Mouse (Mus musculus) right cerebral cortex, postnatal 25 days (tissue): ENCODE data around the gene Nars2.

Experiments
- DNase-seq: peaks from one replicate; pipeline ENCODE4 v3.0.0; 2022

The Nars2 gene

DNA sequence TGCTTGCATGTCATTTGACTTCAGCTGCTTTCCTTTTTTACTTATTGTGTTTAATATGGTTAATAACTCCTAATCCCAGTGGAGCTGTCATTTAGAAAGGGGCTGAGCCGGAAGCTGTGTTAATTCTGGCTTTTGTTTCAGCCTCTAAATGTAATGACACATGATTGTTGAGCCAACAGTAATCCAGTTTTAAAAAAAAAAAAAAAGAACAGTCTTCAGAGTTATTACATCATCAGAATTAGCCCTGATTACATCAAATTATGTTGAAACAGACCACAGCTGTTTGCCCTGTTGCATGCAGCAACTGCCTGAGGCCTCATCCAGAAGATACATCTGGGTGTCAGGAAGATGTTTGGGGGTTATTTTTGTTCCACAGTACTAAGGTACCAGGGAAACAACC, 123.7 kb downstream of the Nars2 start:
- no peak for DNase-seq

DNA sequence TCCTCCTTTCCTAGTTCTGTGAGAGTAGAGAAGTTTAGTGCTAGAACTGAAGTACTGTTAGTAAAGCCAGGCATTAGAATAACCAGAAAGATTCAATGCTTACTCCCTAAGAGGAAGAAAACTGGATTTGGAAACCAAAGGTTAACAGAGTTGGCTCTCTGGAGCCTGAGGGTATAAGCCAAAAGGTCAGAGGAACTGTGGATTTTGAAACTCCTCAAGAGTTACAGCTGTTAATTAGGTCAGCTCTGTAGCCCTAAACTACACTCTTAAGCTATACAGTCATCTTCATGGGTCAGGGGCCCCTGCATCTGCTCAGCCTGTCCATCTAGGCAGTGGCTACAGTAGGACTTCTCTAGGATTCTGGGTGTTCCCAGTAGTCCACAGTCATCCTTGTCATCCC, 125.7 kb downstream of the Nars2 start:
- no peak for DNase-seq

DNA sequence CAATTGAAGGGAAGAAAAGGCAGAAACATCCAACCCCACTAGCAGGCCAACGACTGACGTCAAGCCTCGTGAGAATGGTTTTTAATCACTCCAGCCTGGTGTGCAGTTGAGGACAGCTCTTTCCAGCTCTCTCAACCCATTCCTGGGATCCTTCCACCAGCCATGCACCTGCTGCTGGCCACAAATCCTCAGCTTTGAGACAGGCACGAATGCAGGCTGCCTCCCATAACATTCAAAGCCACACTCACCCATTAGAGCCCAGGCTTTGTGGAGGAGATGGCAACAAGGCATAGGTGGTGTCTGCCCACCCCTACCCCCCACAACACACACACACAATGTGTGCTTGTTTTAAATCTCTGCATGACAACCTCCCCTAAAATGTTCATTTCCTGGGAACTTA, 127.4 kb downstream of the Nars2 start:
- no peak for DNase-seq

DNA sequence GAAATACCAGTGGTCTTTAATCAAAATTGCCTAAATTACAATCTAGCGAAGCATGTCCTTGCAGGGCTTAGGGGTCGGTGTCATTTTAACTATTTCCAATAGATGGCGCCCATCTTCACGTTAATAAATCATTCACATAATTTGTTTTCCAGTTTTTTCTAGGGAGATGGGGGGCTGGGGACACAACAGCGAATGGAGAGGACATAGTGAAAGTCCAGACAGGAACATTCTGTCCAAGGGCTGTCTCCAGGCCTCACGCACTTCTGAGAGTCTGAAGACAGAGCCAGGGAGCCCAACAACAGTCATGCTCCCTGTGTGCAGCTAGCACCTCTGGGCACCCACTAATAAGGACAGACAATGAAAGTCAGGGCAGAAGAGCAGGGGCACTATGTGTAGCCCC, 127.8 kb downstream of the Nars2 start:
- DNase-seq = no peak

DNA sequence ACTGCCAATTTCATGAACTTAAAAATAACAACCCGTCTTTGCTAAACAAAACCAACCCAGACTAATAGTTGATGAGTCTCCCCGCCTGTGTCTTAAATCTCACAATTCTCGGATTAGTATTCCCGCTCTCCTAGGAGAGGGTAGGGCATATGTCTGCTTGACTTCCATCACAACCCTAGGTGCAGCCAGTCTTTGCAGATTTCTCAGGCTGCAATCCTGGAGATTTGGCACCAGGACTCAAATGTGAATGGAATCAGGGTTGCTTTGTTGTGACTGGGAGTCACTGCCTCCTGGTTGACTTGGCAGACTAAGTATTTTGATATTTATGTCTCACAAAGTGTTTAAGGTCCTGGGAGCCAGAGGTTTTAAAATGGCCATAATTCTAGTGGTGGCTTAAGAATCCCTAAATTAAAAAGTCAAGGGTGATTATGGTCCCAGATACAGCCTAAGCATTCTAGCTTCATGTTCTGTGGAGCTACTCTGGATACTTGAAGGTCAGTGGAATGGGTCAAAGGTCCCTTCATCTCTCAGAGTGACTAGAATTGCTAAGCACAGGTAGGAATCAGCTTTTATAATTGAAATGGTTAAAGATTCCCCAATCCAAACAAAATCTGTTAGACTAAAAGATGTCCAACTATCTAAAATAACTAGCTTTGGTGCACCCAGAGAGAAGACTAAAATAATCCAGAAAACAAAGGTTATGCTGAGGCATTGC, 128.5 kb downstream of the Nars2 start:
- no peak for DNase-seq

DNA sequence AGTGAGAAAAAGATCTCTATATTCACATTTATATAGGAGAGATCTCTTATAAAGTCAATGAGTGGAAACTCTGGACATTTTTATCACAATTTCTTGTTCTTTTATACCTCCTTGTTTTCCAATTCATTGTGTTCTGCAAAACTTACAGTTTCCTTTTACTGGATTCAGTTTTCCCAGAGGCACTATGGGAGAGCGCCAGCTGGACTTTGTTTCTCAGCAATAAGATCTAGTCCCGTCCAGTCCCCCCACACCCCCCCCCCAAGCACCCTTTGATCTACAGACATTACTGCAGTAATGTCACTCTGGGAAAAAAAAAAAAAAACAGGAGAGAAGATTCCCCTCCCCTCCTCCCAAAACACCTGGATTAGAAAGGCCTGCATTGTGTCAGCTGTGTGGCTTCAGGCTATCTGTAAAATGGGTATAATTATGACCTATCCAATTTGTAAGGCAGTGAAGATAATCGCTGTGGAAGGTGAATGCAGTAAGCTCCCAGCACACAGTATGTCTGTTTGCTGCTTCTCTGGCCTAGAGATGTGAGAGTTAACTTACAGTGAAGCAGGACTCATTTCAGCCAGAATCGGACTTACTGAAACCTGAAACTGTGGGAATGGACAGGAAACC, 129.4 kb downstream of the Nars2 start:
- DNase-seq = no peak

DNA sequence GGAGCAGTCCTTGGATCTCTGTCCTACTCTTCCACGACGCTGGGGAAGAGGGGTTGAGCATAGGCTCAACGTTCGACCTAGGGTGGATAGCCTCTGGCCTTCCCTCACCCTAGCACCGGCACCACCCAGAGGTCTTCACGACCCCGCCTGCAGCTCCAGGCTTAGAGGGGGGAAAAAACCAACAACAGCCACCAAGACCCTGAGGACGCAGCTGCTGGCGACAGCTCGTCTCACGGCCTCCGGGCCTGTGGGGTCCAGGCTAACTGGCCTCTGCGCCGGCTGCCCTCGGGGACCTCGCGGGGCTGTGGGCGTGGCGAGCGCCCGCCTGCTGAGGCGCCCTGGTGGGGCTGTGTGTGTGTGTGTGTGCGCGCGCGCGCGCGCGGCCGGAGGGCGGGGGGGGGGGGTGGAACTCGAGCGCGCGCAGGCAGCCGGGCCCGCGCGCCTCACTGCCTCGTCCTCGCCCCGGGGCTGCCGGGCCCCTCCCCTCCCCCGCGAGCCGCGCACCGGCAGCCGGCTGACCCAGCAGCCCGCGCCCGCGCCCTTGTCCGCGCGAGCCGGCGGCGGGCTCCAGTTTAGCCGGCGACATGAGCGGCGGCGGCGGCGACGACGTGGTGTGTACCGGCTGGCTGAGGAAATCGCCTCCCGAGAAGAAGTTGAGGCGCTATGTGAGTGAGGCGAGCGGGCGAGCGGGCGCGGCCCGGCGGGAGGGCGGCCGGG, 130.1 kb downstream of the Nars2 start, which contains the start of gene Gab2:
TSS of gene Gab2 (plus strand) at position 345 of the 717 bp plus-strand sequence.
- DNase-seq = peak; percentile 75

DNA sequence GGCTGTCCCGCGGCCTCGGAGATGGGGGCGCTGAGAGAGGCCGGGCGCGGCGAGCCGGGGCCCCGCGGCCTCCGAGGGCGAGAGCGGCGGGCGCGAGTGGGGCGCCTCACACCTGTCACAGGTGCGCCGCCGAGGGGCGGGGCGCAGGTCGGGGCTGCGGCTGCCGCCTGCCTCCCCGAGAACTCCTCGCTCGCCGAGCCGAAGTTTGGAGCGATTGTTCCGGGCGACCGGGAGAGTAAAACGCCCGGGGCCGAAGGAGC, 130.6 kb downstream of the Nars2 start:
- DNase-seq = no peak

DNA sequence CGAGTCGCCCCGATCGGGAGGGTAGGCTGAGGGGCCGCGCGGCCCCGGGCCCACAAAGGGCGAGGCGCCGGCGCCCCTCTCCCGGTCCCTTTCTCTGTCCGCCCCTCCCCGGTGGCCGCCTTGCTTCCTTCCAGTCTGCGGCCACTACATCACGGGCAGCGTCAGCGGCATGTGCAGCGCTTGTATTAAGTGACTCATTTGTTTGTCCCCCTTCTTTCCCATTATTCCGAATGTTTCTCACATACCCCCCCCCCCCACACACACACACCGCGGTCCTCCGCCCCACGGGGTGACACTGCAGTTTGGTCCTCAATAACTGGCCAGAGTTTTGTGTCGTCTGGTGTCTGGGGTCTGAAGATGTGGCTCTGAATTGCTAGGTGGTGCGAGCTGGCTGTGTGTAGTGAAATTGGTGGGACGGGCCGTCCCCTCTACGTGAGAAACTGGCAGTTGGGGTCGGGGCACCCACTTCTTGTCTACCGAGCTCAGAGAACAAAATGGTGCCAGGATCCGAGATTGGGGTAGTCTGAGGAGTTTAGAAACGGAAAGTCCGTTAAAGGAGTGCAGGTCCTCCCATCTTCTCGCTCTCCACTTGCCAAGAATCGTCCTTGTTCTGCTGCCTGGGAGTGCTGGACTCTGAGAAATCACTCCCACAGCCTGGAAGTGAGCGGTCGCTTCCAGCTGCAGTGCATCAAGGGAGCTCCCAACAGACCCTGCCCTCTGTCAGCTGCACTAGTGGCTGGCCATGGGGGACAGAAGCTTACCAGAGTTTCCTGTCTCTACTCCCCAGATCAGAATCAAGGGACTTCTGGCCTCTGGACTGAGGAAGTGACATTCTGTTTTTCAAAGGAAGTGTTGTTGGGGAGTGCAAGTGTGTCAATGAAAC, 131.2 kb downstream of the Nars2 start:
- peak; percentile 46 for DNase-seq

DNA sequence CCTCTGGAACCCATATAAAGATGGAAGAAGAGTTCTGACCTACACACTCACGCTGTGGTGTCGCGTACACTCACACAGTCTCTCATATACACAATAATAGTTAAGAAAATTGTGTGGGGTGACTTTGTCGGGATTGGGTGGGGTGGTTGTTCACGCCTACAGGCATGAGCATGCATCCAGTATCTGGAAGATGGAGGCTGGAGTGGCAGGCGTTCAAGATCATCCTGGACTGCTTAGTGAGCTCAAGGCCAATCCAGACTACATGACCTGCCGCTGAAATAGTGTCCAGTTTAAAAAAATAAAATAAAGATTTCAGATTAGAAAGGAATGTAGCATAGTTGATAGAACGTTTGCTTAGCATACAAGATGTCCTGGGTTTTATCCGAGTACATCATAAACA, 132.3 kb downstream of the Nars2 start:
- no peak for DNase-seq

DNA sequence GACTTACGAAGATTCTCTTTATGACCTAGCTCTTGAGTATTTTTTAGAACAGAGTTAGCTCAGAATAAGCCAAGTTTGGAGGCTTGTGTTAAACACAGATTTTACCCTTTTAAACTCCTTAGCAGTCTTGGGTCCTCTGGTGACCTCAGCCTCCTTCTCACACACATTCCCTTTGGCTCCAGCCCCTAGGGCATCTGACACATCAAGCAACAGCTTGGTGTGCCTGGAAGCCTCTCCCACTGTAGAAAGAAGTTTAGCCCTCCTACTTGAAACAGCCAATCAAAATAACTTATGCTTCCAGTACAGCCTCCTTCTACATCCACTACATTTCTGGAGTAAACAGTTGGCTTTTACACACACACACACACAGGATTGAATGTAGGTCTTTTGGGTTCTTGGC, 132.9 kb downstream of the Nars2 start:
- DNase-seq = no peak

DNA sequence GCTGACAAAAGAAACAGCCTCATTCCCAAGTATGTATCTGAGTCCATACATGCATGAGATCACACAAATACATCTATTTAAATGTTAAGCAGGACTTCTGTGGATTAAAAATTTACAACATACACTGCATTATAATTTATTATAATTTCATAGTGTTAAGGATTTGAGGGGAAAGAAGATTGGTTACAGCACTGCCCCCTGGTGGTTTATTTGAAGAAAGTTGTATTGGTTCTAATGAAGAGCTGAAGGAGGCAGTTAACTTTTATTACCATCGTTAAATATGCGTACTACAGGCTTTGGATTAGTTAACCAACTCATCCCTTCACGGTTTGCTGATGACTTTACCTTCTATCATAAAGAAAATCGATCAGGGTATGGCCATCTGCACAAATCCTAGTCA, 134.0 kb downstream of the Nars2 start:
- DNase-seq = no peak

DNA sequence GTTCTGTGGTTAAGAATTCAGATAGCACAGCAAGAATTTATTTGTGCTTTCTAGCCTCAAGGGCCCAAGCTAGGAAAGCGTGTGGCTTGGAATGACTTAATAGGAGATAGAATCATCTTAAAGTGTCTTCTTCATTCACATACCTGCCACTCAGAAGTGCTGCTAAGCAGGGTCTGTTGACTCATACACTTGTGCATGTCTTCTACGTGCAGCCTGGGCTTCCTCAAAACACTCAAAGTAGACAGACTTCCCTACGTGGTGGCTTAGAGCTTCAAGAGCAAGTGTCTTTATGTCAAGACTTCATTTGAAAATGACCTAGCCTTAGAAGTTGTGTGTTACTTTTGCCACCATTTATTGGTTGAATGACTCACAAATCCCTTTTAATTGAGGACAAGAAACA, 142.9 kb downstream of the Nars2 start:
- no peak for DNase-seq

DNA sequence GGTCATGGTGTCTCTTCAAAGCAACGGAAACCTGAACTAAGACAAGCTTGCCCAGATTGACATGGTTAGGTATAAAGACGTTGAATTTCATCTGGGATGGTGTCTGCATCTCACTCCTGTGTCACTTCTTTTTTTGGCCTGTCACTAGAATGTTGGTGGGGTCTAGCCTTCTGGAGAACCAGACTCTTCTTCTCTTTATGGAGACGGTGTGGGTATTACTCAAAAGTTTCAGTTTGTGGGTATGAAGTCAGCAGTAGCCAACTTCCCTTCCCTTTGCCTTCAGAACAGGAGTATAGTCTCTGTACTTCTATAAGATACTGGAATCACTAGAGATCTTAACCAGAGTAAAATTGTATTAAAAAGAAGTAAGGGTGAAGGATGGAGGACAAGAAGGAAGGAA, 156.8 kb downstream of the Nars2 start:
- no peak for DNase-seq
